Mouse (Mus musculus) liver, postnatal 0 days (tissue): ENCODE measurements at regions not wholly inside any gene's neighbourhood (a gene's known extent, or its start where the extent isn't known, plus 50 kb on each side); places are given as distances from the start of the nearest gene placed in this dataset.

Experiments
- CTCF ChIP-seq: sonication (generic); IDR thresholded peaks from 2 replicates; pipeline ENCODE4 v1.5.1; 2016; ENCODE audit warnings: antibody characterized with exemption, low read depth
- EP300 ChIP-seq: IDR thresholded peaks from 2 replicates; pipeline ENCODE4 v1.6.1; 2016; ENCODE audit warnings: antibody characterized with exemption, low read depth, mild to moderate bottlenecking

DNA sequence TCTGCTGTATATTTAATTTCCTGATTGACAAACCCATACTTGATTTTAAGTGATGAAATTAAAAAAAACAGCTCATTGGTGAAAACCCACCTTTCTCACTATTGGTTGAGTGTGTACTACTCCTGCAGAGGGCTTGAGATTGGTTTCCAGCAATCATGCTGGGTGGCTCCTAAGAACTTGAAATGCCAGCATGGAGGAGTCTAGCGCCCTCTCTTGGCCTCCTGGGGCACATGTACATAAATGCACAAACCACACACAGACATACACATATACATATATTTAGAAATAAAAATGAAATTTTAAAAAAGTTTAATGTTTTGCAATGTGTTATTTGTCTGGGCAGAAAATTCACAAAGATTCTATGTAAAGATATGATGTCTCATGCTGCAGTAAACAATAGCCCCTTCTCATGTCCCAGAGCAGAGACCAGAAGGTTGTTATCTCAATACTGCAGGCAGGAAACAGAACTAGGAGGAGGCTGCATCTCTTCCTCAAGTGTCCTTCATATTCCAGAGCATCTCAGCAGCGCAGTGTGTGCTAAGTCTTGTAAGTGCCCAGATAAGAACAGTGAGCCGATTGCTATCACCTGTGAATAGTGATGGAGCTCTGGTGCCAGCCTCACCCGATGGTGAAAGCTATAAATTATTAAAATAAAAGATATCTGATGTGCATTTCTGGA is 108.4 kb upstream of the Fbxo11 start:
- TF ChIP-seq CTCF (no peak), EP300 (no peak)
